Mouse (Mus musculus) kidney, postnatal 14 days (tissue): ENCODE data around the gene Helz2.

Experiments used
- DNase-seq: peaks from one replicate; pipeline ENCODE4 v3.0.0; 2022; ENCODE audit warnings: mixed read lengths

The Helz2 gene

DNA sequence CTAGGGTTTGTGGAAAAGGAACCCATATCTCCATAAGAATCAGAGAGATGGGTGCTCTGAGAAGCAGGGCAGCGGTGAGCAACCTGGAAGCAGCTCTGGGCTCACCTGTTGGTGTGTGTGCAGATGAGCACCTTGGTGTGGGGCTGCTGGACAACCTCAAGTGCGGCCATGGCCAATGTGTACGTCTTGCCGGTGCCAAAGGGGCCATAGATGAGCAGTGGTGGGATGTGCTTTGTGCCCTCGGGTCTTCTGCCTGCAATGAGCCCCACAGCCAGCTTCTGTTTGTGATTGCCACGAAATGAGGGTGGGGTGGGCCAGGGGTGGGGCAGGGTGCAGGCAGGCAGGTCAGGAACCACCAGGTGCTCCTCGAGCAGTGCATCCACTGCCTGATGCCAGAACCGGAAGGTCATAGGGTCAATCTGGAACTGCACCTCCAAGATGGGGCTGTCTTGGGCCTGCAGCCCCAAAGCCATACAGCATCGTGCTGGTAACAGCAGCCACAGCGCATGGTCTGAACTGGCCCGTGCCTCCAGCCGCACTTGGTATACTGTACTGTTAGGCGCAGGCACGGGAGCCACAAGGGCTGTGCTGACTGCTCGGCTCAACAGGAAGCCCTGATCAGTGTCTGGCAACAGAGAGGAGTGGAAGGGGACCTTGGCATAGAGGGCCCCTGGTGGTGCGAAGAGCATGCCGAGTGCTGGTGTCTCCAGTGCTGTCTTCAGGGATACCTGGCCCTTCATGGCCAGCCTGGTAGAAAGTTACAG is 4.4 kb downstream of the Helz2 start:
- no peak for DNase-seq

GRCm38 (mm10) chr2:181235681-181236566 is 5.9 kb downstream of the Helz2 start:
- no peak for DNase-seq

GRCm38 (mm10) chr2:181234680-181235079 is 7.1 kb downstream of the Helz2 start:
- DNase-seq: no peak

GRCm38 (mm10) chr2:181233443-181233842 is 8.4 kb downstream of the Helz2 start:
- no peak for DNase-seq

- no peak for DNase-seq
Observed at GRCm38 (mm10) chr2:181231171-181231570, 10.7 kb downstream of the Helz2 start.

- peak; percentile 19 for DNase-seq
Observed at GRCm38 (mm10) chr2:181228335-181228734, 13.5 kb downstream of the Helz2 start.

GRCm38 (mm10) chr2:181227122-181227521 is 14.7 kb downstream of the Helz2 start:
- no peak for DNase-seq

DNA sequence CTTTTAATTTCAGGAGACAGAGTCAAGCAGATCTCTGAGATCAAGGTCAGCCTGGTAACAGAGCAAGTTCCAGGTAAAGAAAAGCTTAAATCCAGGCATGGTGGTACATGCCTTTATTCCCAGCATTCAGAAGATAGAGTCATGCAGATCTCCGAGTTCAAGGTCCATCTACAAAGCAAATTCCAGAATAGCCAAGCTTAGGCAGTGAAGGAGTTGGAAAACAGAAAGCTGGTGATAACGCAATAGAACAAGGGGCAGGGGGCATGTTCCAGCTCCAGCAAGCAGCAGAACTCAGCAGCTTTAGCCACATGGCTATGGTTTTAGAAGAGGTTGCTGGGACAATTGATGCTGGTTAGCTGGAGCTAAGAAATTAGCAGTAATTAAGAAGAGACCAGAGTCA is 16.8 kb downstream of the Helz2 start:
- DNase-seq: no peak

- DNase-seq: peak; percentile 38
Observed at GRCm38 (mm10) chr2:181220361-181220760, 21.5 kb downstream of the Helz2 start.

- DNase-seq: peak; percentile 89
Observed at GRCm38 (mm10) chr2:181219538-181220216, 22.1 kb downstream of the Helz2 start, which contains the start of gene Fndc11. Fndc11 (plus strand) TSS chr2:181220013.

DNA sequence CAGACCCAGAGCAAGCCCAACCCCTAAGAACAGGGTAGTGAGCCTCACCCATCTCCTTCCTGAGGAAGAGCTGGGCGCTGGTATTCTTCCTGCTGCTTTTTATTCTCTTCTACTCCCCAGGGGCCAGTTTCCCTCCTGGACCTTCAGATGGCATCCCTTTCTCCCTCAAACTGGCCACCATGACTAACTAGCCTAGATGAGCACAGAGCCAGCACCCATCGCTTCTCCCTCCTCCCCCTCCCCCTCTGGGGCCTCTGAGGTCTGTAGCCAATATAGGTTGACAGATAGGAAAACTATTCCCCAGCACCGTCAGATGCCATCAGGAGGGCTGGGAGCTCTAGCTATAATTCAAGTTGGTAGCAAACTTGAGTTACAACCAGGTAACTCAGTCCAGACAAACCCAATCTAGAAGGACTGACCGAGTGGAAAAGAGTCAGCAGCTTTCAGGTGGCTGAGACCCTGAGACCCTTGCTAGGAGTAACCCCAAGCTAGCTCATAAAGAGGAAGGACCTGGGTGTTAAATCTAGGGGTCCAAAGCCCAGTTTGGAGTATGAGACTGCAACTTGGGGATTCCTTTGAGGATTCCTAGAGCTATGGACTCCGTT is 22.8 kb downstream of the Helz2 start:
- DNase-seq: peak; percentile 23

- DNase-seq: no peak
Observed at GRCm38 (mm10) chr2:181216037-181216436, 25.8 kb downstream of the Helz2 start.

GRCm38 (mm10) chr2:181213021-181213445 is 28.8 kb downstream of the Helz2 start, which contains the start of gene Srms:
Srms (minus strand) TSS chr2:181213185.
- peak; percentile 47 for DNase-seq

DNA sequence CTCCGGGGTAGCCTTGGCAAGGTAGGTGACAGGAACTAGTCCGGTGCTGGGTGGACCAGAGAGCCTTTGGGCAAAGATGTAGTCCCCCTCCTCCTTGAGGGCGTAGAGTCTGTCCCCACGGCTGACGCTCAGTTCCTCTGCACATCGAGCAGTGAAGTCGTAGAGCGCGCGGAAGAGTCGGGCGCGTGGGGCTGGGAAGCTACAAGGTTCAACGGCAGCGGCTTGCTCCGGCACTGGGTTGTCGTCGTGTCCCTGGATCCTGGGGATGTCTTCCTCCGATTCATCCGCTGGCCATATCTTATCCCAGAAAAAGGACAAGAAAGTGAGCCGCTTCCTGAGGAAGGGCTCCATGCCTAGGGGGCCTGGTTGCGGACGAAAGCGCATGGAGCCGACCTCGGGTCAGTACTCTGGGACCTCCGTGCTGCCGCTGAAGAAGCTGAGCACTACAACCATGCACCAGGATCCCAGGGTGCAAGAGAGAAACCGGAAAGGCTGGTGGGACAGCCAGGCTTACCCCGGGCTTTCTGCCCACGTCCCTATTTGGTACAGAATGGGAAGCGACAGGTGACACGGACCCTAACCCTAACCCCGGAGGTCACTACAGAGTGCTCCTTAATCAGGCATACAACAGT is 29.3 kb downstream of the Helz2 start:
- DNase-seq: no peak

DNA sequence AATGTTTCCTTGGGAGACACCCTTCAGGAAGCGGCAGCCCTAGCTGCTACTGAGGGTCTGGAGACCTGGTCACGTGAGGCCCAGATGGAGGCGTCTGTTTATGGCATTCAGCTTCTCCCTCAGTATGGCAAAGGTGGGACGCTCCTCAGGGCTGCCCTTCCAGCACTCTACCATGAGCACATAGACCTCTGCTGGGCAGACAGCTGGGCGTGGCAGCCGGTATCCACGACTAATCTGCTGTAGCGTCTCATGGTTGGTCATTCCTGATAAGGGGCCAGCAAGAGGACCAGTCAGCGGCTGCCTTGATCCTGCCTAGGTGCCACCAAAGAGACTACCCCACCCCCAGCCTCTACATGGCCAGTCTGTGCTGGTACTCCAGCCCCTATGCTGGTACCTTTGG is 35.7 kb downstream of the Helz2 start:
- no peak for DNase-seq

GRCm38 (mm10) chr2:181205678-181206077 is 36.1 kb downstream of the Helz2 start:
- no peak for DNase-seq

GRCm38 (mm10) chr2:181202886-181203285 is 38.9 kb downstream of the Helz2 start:
- DNase-seq: no peak

DNA sequence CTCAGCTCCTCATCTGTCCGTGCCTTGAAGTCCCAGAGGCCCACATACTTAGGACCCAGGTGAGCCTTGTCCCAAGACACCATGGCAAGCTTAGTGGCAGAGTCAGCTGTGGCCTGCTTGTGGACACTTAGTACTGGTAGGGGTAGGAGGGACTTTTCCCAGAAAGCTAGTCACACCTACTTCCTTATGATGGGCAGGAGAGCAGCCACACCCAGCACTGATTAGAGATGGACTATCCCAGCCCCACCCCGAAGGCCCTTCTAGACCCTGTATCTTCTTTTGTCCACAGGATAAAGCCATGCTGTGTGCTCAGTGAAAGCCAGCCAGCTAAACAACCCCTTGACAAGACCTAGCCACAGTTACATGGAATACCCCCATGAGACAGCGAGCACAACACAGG is 39.4 kb downstream of the Helz2 start, which contains the start of gene Ptk6:
TSS of gene Ptk6 (minus strand) at position 368 of the 400 bp plus-strand sequence.
- no peak for DNase-seq

GRCm38 (mm10) chr2:181201606-181202005 is 40.2 kb downstream of the Helz2 start:
- DNase-seq: no peak

DNA sequence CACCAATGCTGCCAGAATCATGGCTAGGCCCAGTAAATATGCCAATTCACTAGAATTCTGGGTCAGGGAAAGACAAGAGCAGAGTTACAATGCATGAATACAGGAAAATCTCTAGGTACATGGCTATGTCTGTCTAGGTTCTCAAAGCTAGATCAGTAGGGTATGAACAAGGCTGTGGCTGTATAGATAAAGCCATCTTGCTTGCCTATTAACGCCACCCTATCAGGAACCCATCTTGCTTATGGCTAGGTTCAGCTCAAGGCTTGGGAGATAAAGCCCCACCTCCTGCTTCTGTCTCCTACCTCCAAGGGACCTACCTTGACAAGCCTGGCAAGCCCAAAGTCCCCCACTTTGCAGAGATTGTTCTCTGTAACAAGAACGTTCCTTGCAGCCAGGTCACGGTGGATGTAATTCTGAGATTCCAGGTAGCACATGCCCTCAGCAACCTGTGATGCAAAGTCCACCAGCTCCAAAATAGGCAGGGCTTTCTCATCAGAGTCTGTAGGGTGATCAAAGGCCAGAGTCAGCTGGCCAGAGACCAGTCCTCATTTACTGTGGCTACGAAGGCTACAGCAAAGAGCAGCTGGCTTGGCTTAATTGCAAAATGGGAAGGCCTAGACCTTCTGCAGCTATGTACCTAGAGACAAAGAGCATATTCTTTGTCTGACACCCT is 45.1 kb downstream of the Helz2 start:
- peak; percentile 42 for DNase-seq

DNA sequence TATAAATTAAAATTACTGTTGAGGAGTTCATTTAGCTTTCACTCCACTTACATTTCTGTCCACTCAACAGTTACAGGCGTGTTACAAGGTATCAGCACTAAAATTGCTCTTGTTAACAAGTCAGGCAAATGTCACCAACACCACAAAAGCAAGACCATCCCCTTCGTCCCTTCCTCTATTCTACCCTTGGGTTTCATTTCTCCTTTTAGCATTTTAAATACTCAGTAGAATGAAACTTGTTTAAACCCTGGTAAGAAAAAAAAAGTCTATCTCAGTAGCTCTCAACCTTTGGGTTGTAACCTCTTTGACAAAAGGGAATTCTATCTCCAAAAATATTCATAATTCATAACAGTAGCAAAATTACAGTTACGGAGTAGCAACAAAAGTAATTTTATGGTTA is 48.8 kb downstream of the Helz2 start:
- no peak for DNase-seq

GRCm38 (mm10) chr2:181191936-181192335 is 49.9 kb downstream of the Helz2 start:
- no peak for DNase-seq
